Mouse (Mus musculus) hindbrain, embryonic 14.5 days (tissue): ENCODE results near the gene Prss57. TPM values are rescaled to one million over a fixed set of nuclear protein-coding genes. Genes with fewer than 3 reads are reported as not detected.
A peak's percentile ranks its signal among the peaks of the same experiment; 100 is the strongest.

Experiments
- ATAC-seq: fragments of 200-750 bp; cut with Nextera tagmentation; 2 replicates; pipeline ENCODE4 v1.8.0; 2017; ENCODE audit warnings: moderate number of reproducible peaks, mild to moderate bottlenecking, moderate TSS enrichment, moderate library complexity; ENCODE audit not compliant: low FRiP score
- DNase-seq: peaks from one replicate; pipeline ENCODE4 v3.0.0-alpha.2; 2015; ENCODE audit warnings: low spot score
- H3K27ac ChIP-seq: fragments of 300-500 bp; sonication (generic); 2 replicates; pipeline ENCODE4 v1.5.1; 2014; ENCODE audit warnings: mild to moderate bottlenecking, moderate library complexity
- H3K27me3 ChIP-seq: fragments of 300-500 bp; sonication (generic); 2 replicates; pipeline ENCODE4 v1.6.1; 2014; ENCODE audit warnings: mild to moderate bottlenecking, low read length, mixed read lengths; ENCODE audit not compliant: control insufficient read depth, insufficient read depth
- H3K36me3 ChIP-seq: fragments of 300-500 bp; sonication (generic); replicated peaks from 2 replicates; pipeline ENCODE4 v1.6.1; 2014; ENCODE audit not compliant: control insufficient read depth, insufficient read depth
- H3K4me1 ChIP-seq: fragments of 300-500 bp; sonication (generic); replicated peaks from 2 replicates; pipeline ENCODE4 v1.6.1; 2014; ENCODE audit warnings: antibody characterized with exemption, low read length, mixed read lengths; ENCODE audit not compliant: control insufficient read depth, insufficient read depth
- H3K4me2 ChIP-seq: fragments of 300-500 bp; sonication (generic); replicated peaks from 2 replicates; pipeline ENCODE4 v1.6.1; 2014; ENCODE audit warnings: mild to moderate bottlenecking, moderate library complexity
- H3K4me3 ChIP-seq: fragments of 300-500 bp; sonication (generic); replicated peaks from 2 replicates; pipeline ENCODE4 v1.5.1; 2014; ENCODE audit warnings: mild to moderate bottlenecking, low read length
- H3K9ac ChIP-seq: fragments of 300-500 bp; sonication (generic); 2 replicates; pipeline ENCODE4 v1.6.1; 2014
- H3K9me3 ChIP-seq: fragments of 300-500 bp; sonication (generic); 2 replicates; pipeline ENCODE4 v1.6.1; 2016; ENCODE audit warnings: low read length; ENCODE audit not compliant: control insufficient read depth
- WGBS: fragments of 180-500 bp; shearing (Covaris S2); extraction: QIAGEN DNeasy Blood & Tissue Kit; methylation state at CpG from one replicate; pipeline ENCODE4 v1.1.7; 2014; 5-methylcytosine and 5-hydroxymethylcytosine counted together
- polyA plus RNA-seq: library from polyadenylated mRNA; unstranded; fragments of >200 nt; fragmentation: Nextera tagmentation; extraction: Ambion mirVana; gene quantifications from 2 replicates; pipeline ENCODE4 v1.2.1, GENCODE M21; 2014

The Prss57 gene
- polyA plus RNA-seq, 1 experiment from 2014 or later = 0.29 TPM

DNA sequence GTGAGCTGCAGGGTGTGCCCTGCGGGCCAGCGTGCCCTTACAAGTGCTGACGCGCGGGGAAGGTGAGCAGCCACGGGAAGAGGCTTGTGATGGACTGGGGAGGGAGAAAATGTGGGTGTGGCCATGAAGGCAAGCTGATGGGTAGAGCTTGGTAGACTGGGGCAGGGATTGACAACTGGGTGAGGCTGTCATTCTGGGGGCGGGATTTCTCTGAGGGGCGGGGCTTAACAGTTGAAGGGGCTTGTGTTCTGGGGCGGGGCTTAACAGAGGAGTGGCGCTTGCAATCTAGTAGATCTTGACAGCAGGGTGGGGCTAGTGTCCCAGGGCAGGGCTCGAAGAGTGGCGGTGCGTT lies 10.1 kb downstream of the Prss57 start:
- no peak for DNase-seq
- peaks cover 48% of the 10 kb centered on the region for H3K27me3 ChIP-seq
- H3K4me3 ChIP-seq = peak overlapping the region; percentile 41
- H3K36me3 ChIP-seq = no peaks in the 10 kb centered on the region
- H3K27ac ChIP-seq = no peak overlapping the region
- no peaks in the 10 kb centered on the region for H3K9me3 ChIP-seq
- peak overlapping the region; percentile 51 for H3K9ac ChIP-seq
- H3K4me2 ChIP-seq = peak overlapping the region; percentile 79
- no peak for ATAC-seq
- 2% methylated on average over 13 of the region's 13 CpGs for WGBS
- H3K4me1 ChIP-seq = peaks cover 13% of the 10 kb centered on the region

DNA sequence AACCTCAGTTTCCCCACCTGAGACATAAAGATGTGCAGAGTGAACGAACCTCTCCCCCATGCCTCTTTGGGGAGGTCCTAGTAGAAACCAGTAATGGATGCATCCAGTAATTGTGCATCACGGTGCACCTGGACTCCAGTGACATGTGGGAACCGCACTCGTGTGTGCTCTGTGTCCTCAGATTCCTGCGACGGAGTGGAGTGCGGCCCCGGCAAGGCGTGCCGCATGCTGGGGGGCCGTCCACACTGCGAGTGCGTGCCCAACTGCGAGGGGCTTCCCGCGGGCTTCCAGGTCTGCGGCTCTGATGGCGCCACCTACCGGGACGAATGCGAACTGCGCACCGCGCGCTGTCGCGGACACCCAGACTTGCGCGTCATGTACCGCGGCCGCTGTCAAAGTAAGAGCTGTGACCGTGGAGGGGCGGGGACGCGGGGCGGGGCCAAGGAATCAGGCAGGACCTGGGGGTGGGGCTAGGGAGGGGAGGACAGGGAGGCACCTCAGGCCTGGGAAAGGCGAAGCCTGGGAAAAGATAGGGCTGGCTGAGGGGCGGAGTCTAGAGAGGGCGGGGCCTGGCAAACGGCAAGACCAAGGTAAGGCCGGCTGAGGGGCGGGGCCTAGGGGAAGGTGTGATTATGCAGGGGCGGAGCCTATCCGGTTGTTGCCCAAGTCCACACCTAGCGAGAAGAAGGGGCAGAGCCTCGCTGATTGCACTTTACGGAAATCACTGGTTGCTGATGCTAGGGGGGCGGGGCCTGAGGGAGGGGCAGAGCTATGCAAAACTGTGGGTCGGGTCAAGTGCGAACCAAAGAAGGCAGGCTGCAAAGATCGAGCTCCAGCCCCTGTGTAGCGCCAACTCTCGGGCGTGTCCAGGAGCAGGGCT lies 10.7 kb downstream of the Prss57 start:
- H3K9ac ChIP-seq = peak overlapping the region; percentile 51
- peak overlapping the region; percentile 41 for H3K4me3 ChIP-seq
- no peaks in the 10 kb centered on the region for H3K36me3 ChIP-seq
- peaks cover 13% of the 10 kb centered on the region for H3K4me1 ChIP-seq
- DNase-seq = peak; percentile 95
- peak overlapping the region; percentile 79 for H3K4me2 ChIP-seq
- peaks cover 48% of the 10 kb centered on the region for H3K27me3 ChIP-seq
- peak; percentile 93 for ATAC-seq
- 1% methylated on average over 53 of the region's 55 CpGs for WGBS
- 0 out of 2 replicates have a peak, but pooled peaks cover 1% of the 10 kb centered on the region for H3K9me3 ChIP-seq
- H3K27ac ChIP-seq = no peak overlapping the region

DNA sequence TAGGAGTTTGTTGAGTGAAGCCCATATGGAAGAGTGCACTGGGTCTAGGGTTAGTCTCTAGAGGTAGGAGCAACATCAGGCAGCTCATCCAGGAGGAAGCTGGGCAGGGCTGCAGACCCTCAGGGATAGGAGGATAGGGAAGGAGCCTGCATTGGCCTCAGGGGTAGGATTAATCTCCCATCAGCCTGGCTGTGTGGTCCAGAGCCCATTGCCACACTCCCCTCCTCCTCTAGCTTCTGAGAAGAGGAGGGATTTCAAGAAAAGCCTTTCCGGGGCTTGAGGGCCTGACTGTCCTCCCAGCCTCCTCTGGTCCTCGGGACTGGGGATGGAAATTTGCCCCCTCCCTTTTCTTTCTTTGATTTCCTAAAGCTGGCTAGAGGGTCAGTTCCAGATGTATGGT lies 11.6 kb downstream of the Prss57 start:
- DNase-seq (no peak), ATAC-seq (no peak)
- H3K9me3 ChIP-seq = 0 out of 2 replicates have a peak, but pooled peaks cover 4% of the 10 kb centered on the region
- H3K4me2 ChIP-seq = no peak overlapping the region
- 21% methylated on average over 2 of the region's 2 CpGs for WGBS
- peaks cover 48% of the 10 kb centered on the region for H3K27me3 ChIP-seq
- H3K27ac ChIP-seq = no peak overlapping the region
- no peaks in the 10 kb centered on the region for H3K36me3 ChIP-seq
- H3K4me3 ChIP-seq = no peak overlapping the region
- H3K4me1 ChIP-seq = peaks cover 13% of the 10 kb centered on the region
- H3K9ac ChIP-seq = no peak overlapping the region

DNA sequence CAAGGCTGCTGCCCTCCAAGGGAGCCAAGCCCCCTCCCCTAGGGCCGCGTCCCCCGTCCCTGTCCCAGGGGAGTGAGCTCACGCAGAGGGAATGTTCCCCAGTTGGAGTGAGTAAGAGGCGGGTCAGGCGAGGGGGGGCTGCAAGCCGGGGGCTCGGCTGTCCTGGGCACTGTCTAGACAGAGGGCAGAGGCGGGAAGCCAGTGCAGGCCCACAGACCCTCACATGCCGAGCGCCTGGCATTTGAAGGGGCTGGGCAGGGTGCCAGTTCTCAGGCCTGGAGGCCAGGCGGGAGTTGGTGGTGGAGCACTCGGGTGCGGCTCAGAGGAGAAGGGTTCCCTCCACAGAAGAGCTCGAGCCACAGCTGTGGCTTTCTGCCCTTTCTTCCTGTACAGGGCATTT lies 12.8 kb downstream of the Prss57 start:
- DNase-seq = no peak

DNA sequence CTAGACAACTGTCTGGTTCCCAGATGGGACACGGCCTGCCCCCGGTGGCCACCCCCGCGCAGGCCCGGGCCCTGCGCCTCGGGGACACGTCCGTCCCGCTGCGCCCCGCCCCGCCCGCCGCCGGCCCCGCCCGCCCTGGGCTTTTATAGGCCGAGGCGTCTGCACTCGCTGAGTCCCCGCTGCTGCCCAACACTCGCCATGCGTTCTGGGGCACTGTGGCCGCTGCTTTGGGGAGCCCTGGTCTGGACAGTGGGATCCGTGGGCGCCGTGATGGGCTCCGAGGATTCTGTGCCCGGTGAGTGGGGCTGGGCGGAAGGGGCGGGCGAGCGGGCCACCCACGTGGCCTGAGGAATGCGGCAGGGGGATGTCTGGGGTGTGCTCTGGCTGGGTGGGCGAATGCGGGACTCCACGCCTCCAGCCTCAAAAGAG lies 13.6 kb downstream of the Prss57 start, which contains the start of gene Fstl3:
Gene Fstl3 (plus strand): TSS at position 170 of the 429 bp plus-strand sequence.
- no peaks in the 10 kb centered on the region for H3K36me3 ChIP-seq
- H3K4me1 ChIP-seq = peaks cover 13% of the 10 kb centered on the region
- DNase-seq (no peak), ATAC-seq (no peak)
- 0 out of 2 replicates have a peak, but pooled peaks cover 4% of the 10 kb centered on the region for H3K9me3 ChIP-seq
- H3K27ac ChIP-seq = no peak within 1 kb of the TSS
- H3K9ac ChIP-seq = no peak within 1 kb of the TSS
- 1% methylated on average over 36 of the region's 39 CpGs for WGBS
- peak within 1 kb of the TSS; percentile 20 for H3K4me3 ChIP-seq
- peaks cover 45% of the 10 kb centered on the region for H3K27me3 ChIP-seq
- H3K4me2 ChIP-seq = peak within 1 kb of the TSS; percentile 48

More for the DNA sequence above, 12.8 kb downstream of the Prss57 start:
- H3K4me3 ChIP-seq = no peak overlapping the region
- 0 out of 2 replicates have a peak overlapping the region, but pooled peaks have one; percentile 9 for H3K27ac ChIP-seq
- H3K9ac ChIP-seq = no peak overlapping the region
- no peaks in the 10 kb centered on the region for H3K36me3 ChIP-seq
- peak; percentile 12; the same call in 1 of the 2 replicates for ATAC-seq
- H3K9me3 ChIP-seq = 0 out of 2 replicates have a peak, but pooled peaks cover 4% of the 10 kb centered on the region
- no peak overlapping the region for H3K4me2 ChIP-seq
- 9% methylated on average over 15 of the region's 15 CpGs for WGBS
- H3K4me1 ChIP-seq = peaks cover 13% of the 10 kb centered on the region
- H3K27me3 ChIP-seq = peaks cover 48% of the 10 kb centered on the region

GRCm38 (mm10) chr10:79774486-79775279 lies 16.1 kb downstream of the Prss57 start:
- Histone ChIP-seq H3K36me3 (no peaks in the 10 kb centered on the region), H3K4me3 (no peak overlapping the region), H3K9ac (no peak overlapping the region), H3K27me3 (peaks cover 34% of the 10 kb centered on the region), H3K4me2 (no peak overlapping the region), H3K9me3 (0 out of 2 replicates have a peak, but pooled peaks cover 4% of the 10 kb centered on the region), H3K27ac (no peak overlapping the region), H3K4me1 (no peaks in the 10 kb centered on the region)
- 61% methylated on average over 5 of the region's 5 CpGs for WGBS
- DNase-seq (no peak), ATAC-seq (no peak)

GRCm38 (mm10) chr10:79773208-79773607 lies 17.6 kb downstream of the Prss57 start:
- Histone ChIP-seq H3K36me3 (no peaks in the 10 kb centered on the region), H3K4me1 (no peaks in the 10 kb centered on the region; the same call in 1 of the 2 replicates), H3K9me3 (0 out of 2 replicates have a peak, but pooled peaks cover 4% of the 10 kb centered on the region), H3K9ac (no peak overlapping the region), H3K27me3 (peaks cover 19% of the 10 kb centered on the region), H3K4me2 (no peak overlapping the region), H3K4me3 (no peak overlapping the region), H3K27ac (no peak overlapping the region)
- DNase-seq (no peak), ATAC-seq (no peak)
- WGBS = 90% methylated on average over 2 of the region's 2 CpGs

GRCm38 (mm10) chr10:79772320-79772719 lies 18.4 kb downstream of the Prss57 start:
- H3K4me1 ChIP-seq = peaks cover 4% of the 10 kb centered on the region
- no peak for DNase-seq
- H3K9ac ChIP-seq = no peak overlapping the region
- WGBS = 97% methylated on average over 3 of the region's 3 CpGs
- no peak overlapping the region for H3K4me3 ChIP-seq
- H3K4me2 ChIP-seq = no peak overlapping the region
- H3K36me3 ChIP-seq = no peaks in the 10 kb centered on the region
- 0 out of 2 replicates have a peak, but pooled peaks cover 4% of the 10 kb centered on the region for H3K9me3 ChIP-seq
- H3K27me3 ChIP-seq = peaks cover 11% of the 10 kb centered on the region; the same call in 1 of the 2 replicates
- ATAC-seq = no peak
- no peak overlapping the region for H3K27ac ChIP-seq

DNA sequence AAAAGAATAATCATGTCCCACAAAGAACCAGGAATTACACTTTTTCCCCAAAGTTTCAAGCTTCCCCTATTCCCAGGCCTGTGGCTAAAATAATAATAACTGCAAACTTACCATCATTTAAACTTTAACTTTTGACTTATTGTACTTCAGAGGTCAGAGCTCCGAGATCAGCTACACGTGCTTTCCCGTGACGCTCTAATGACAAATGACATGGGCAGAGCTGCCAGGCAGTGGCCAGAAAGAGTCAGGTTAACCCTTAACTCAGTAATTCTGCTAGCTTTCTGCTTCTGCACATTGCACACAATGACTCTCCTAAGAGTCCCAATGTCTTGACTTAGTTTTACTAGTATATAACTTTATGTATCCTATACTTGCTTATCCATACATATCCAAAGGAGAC lies 21.4 kb downstream of the Prss57 start:
- no peak for DNase-seq
- H3K4me3 ChIP-seq = no peak overlapping the region
- H3K4me1 ChIP-seq = peaks cover 20% of the 10 kb centered on the region
- no peak overlapping the region for H3K27ac ChIP-seq
- H3K9me3 ChIP-seq = no peaks in the 10 kb centered on the region
- WGBS = 37% methylated on average over 4 of the region's 4 CpGs
- no peak overlapping the region for H3K4me2 ChIP-seq
- H3K27me3 ChIP-seq = no peaks in the 10 kb centered on the region
- H3K36me3 ChIP-seq = no peaks in the 10 kb centered on the region
- no peak overlapping the region for H3K9ac ChIP-seq
- ATAC-seq = no peak
